Mouse (Mus musculus) kidney, adult 18-20 months (tissue): ENCODE data around the gene Jakmip3.

ENCODE experiments used
- DNase-seq: peaks from one replicate; pipeline ENCODE4 v3.0.0; 2021

Gene Jakmip3

DNA sequence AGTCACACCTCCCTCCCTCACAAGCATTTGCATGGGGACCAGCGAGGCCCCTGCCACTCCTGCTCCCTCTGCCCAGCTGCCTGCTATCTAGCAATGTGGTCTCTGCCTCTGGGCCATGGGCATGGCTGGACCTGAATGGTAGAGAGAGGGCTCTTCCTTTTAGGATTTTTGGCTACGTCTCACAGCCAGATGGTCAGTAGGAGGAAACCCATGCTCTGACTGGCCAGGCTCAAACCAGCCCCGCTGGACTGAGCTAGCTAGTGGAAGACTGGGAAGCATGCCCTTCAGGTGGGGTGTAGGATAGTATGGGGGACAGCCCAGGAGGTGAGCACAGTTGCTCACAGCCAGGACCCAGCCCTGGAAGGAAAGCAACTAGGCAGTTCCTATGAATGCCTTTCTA is 161.3 kb downstream of the Jakmip3 start:
- no peak for DNase-seq

DNA sequence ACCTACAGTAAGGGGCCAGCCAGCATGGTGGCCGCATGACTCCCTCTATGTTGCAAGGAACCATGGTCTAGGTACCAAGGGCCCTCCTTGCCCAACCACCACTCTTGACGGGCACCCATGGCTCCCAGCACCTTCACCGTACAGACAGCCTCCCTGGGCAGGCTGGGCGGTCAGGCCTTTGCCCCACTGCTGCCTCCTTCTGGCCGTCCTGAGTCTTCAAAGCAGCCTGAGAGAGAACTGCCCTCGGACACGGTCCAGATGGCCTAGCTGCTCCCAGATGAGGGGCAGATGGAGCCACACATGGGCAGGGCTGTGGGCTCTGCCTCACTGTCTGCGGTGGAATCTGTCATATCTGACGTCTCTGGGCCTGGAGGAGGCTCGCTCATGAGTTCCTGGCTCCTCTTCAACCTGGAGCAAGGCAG is 163.4 kb downstream of the Jakmip3 start:
- no peak for DNase-seq

DNA sequence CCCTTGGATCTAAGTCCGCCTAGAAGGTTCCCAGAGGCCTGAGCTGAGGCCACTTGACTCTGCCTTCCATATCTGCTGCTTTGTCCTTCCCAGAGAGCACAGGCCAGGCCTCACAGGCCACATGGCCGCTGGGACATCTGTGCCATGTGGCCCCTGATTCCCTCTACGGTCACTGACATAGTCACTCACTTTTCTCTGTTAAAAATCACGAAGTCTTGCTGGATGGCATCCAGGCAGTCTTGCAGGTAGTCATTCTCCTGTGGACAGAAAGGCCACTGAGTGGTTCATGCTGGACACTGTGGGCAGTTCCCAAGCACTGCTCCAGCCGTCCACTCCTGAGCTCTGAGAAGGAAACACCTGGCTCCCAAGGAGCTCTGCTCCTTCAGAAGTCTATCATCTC is 164.5 kb downstream of the Jakmip3 start:
- no peak for DNase-seq

DNA sequence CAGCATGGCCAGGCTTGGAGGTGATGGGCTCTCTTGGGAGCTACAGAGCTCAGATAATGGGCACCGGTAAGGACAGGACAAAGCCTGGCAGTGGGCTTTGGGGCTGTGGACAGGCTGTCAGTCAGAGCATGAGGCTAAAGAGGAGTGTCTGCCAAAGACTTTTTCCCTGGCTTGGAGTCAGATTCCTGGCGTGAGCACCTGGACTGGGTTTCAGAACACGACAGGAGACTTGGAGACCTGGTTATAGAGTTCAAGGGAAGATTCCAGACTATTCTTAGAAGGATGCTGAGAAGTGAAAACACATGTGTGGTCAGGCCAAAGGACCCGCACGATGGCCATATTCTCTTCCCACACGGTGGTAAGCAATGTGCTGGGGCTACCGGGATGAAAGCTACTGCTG is 165.2 kb downstream of the Jakmip3 start:
- no peak for DNase-seq

DNA sequence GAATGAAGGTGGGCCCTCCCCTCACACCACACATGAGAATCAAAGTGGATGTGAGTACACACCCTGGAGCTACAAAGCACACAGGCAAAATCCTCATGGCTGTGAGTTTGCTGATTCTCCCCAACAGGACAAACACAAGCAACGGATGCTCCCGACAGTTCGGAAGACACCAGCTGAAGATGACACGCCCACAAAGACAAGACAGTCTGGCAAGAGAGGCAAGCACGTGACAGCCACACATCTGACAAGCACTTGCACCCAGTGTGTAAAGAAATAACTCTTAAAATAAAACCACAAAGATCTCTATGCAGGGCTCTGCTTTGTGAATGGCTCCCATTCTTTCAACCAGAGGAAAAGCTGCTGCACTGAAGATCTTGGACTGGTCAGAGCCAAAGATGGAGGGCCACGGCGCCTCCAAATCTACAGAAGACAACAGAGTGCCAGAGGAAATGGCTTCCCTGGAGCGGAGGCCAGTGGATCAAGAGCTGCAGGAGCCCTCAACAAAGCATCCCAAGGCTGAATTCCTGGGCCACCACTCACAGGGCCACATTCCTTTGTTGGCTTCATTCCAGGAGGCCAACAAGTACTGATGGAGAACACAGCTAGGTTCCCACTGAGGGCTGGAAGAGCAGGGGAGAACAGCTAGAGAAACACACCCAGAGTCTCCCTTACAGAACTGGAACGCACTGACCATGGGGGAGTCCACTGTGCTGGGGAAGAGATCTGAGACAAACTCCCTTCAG is 167.5 kb downstream of the Jakmip3 start:
- no peak for DNase-seq

GRCm38 (mm10) chr7:139119152-139119774 is 178.7 kb downstream of the Jakmip3 start:
- peak; percentile 88 for DNase-seq

GRCm38 (mm10) chr7:139119775-139120153 is 179.2 kb downstream of the Jakmip3 start:
- DNase-seq: no peak

DNA sequence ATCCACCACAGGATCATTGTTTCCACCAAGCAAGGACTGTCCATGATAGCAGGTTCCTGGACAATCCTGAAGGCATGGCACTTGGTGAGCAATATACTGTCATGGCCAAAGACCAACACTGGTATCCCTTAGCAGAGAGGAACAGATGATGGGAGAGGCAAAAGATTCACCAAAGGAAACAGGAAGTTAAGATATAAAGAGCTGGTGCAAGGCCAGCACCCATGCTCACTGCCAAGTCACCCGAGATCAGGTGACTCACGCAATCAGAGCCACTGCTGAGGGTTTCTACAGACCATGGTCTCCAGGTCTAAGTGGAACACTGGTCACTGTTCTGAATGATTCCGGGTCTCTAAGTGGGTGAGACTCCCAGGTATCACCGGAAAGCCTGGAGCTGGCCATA is 185.4 kb downstream of the Jakmip3 start:
- no peak for DNase-seq

DNA sequence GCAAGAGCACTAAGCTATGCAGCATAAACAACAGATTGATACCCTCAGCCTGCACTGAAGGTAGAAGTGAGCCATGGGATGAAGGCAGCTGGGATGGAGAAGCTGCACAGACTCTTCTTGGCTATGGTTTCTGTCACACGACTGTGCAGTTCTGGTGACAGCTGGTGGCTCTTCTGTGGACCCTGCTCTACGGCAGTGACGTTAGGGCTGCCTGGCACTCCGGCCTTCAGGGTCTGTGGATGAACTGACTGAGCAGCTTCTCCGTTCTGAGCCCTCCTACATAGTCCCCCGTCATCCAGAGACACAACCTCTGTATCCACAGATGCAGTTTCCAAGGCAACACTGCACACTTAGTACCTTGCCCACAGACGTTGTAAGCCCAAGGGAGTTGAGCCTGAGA is 186.0 kb downstream of the Jakmip3 start:
- no peak for DNase-seq

- no peak for DNase-seq
These were observed 188.5 kb downstream of the Jakmip3 start for GRCm38 (mm10) chr7:139128994-139129393.

- no peak for DNase-seq
These were observed 189.8 kb downstream of the Jakmip3 start for GRCm38 (mm10) chr7:139130361-139130760.

- DNase-seq: no peak
These were observed 191.0 kb downstream of the Jakmip3 start for GRCm38 (mm10) chr7:139131538-139131937.

- no peak for DNase-seq
These were observed 192.9 kb downstream of the Jakmip3 start for GRCm38 (mm10) chr7:139133446-139133845.
